Mouse (Mus musculus) ovary, postnatal 36 days (tissue): ENCODE measurements around the gene Trit1.
"Not testable (repeated sequence)": the region's sequence is repeated elsewhere in the genome, so short reads cannot be mapped to it uniquely, and the experiment has no call there.

Experiments used
- DNase-seq: peaks from one replicate; pipeline ENCODE4 v3.0.0; 2022; ENCODE audit warnings: low spot score, mixed read lengths

Trit1 gene

GRCm38 (mm10) chr4:122998537-122999262 is 17.7 kb upstream of the Trit1 start:
- DNase-seq: no peak

- DNase-seq: no peak
These were observed 17.1 kb upstream of the Trit1 start for GRCm38 (mm10) chr4:122999263-122999691.

GRCm38 (mm10) chr4:123000130-123000529 is 16.3 kb upstream of the Trit1 start:
- DNase-seq: no peak

- DNase-seq: no peak
These were observed 15.6 kb upstream of the Trit1 start for GRCm38 (mm10) chr4:123000617-123001342.

GRCm38 (mm10) chr4:123005054-123005966 is 11.1 kb upstream of the Trit1 start:
- no peak for DNase-seq

GRCm38 (mm10) chr4:123012501-123012900 is 3.9 kb upstream of the Trit1 start:
- DNase-seq: not testable (repeated sequence)

GRCm38 (mm10) chr4:123013346-123013945 is 3.0 kb upstream of the Trit1 start:
- no peak for DNase-seq

GRCm38 (mm10) chr4:123013949-123014406 is 2.4 kb upstream of the Trit1 start:
- no peak for DNase-seq

GRCm38 (mm10) chr4:123014501-123015282 is 1.7 kb upstream of the Trit1 start:
- DNase-seq: no peak

- DNase-seq: no peak
These were observed 5.2 kb downstream of the Trit1 start for GRCm38 (mm10) chr4:123021591-123021990.

GRCm38 (mm10) chr4:123022896-123023295 is 6.5 kb downstream of the Trit1 start:
- no peak for DNase-seq

- no peak for DNase-seq
These were observed 9.0 kb downstream of the Trit1 start for GRCm38 (mm10) chr4:123025418-123025817.

- DNase-seq: no peak
These were observed 9.8 kb downstream of the Trit1 start for GRCm38 (mm10) chr4:123026161-123026560.

- DNase-seq: no peak
These were observed 10.2 kb downstream of the Trit1 start for GRCm38 (mm10) chr4:123026597-123026996.

- no peak for DNase-seq
These were observed 18.4 kb downstream of the Trit1 start for GRCm38 (mm10) chr4:123034841-123035240.

GRCm38 (mm10) chr4:123035636-123036035 is 19.2 kb downstream of the Trit1 start:
- DNase-seq: no peak

GRCm38 (mm10) chr4:123036710-123037109 is 20.3 kb downstream of the Trit1 start:
- no peak for DNase-seq

- DNase-seq: no peak
These were observed 24.7 kb downstream of the Trit1 start for GRCm38 (mm10) chr4:123041131-123041530.

GRCm38 (mm10) chr4:123043858-123044257 is 27.5 kb downstream of the Trit1 start:
- DNase-seq: no peak

- DNase-seq: no peak
These were observed 28.4 kb downstream of the Trit1 start for GRCm38 (mm10) chr4:123044842-123045241.

GRCm38 (mm10) chr4:123046300-123046699 is 29.9 kb downstream of the Trit1 start:
- DNase-seq: no peak
